Mouse (Mus musculus) lung, postnatal 0 days (tissue): ENCODE data around the gene Dnaaf1. TPM values are rescaled to one million over a fixed set of nuclear protein-coding genes. Genes with fewer than 3 reads are reported as not detected.

Experiments
- ATAC-seq: fragments of 200-750 bp; cut with Nextera tagmentation; 2 replicates; pipeline ENCODE4 v1.8.0; 2017; ENCODE audit warnings: moderate library complexity
- DNase-seq: peaks from one replicate; pipeline ENCODE4 v3.0.0-alpha.2; 2016; ENCODE audit warnings: low spot score
- H3K27ac ChIP-seq: fragments of 300-500 bp; sonication (generic); 2 replicates; pipeline ENCODE4 v1.5.1; 2014; ENCODE audit warnings: antibody characterized with exemption, mild to moderate bottlenecking, low read length, mixed read lengths
- H3K27me3 ChIP-seq: fragments of 300-500 bp; sonication (generic); replicated peaks from 2 replicates; pipeline ENCODE4 v1.6.1; 2014; ENCODE audit warnings: low read length, mixed read lengths; ENCODE audit not compliant: insufficient read depth
- H3K36me3 ChIP-seq: fragments of 300-500 bp; sonication (generic); 2 replicates; pipeline ENCODE4 v1.6.1; 2014; ENCODE audit warnings: low read length, mixed read lengths; ENCODE audit not compliant: insufficient read depth
- H3K4me1 ChIP-seq: fragments of 300-500 bp; sonication (generic); 2 replicates; pipeline ENCODE4 v1.6.1; 2014; ENCODE audit warnings: antibody characterized with exemption, low read depth, low read length, mixed read lengths; ENCODE audit not compliant: insufficient read depth
- H3K4me2 ChIP-seq: fragments of 300-500 bp; sonication (generic); replicated peaks from 2 replicates; pipeline ENCODE4 v1.6.1; 2014; ENCODE audit warnings: low read depth, mild to moderate bottlenecking, low read length, moderate library complexity, mixed read lengths
- H3K4me3 ChIP-seq: fragments of 300-500 bp; sonication (generic); 2 replicates; pipeline ENCODE4 v1.5.1; 2014; ENCODE audit warnings: low read depth, low read length
- H3K9ac ChIP-seq: fragments of 300-500 bp; sonication (generic); replicated peaks from 2 replicates; pipeline ENCODE4 v1.6.1; 2014; ENCODE audit warnings: low read depth, mild to moderate bottlenecking
- H3K9me3 ChIP-seq: fragments of 300-500 bp; sonication (generic); 2 replicates; pipeline ENCODE4 v1.6.1; 2016; ENCODE audit warnings: low read length, mixed read lengths
- CTCF ChIP-seq: IDR thresholded peaks from 2 replicates; pipeline ENCODE4 v1.5.1; 2016; ENCODE audit warnings: antibody characterized with exemption, mild to moderate bottlenecking
- EP300 ChIP-seq: IDR thresholded peaks from 2 replicates; pipeline ENCODE4 v1.6.1; 2016; ENCODE audit warnings: antibody characterized with exemption, mild to moderate bottlenecking, control low read depth
- WGBS: fragments of 180-500 bp; shearing (Covaris S2); extraction: QIAGEN DNeasy Blood & Tissue Kit; methylation state at CpG from one replicate; pipeline ENCODE4 v1.1.7; 2014; 5-methylcytosine and 5-hydroxymethylcytosine counted together
- polyA plus RNA-seq: library from polyadenylated mRNA; unstranded; fragments of >200 nt; fragmentation: Nextera tagmentation; extraction: Ambion mirVana; gene quantifications from 2 replicates; pipeline ENCODE4 v1.2.1, GENCODE M21; 2015

Dnaaf1 gene
- polyA plus RNA-seq, 1 experiment from 2014 or later = 2.9 TPM

DNA sequence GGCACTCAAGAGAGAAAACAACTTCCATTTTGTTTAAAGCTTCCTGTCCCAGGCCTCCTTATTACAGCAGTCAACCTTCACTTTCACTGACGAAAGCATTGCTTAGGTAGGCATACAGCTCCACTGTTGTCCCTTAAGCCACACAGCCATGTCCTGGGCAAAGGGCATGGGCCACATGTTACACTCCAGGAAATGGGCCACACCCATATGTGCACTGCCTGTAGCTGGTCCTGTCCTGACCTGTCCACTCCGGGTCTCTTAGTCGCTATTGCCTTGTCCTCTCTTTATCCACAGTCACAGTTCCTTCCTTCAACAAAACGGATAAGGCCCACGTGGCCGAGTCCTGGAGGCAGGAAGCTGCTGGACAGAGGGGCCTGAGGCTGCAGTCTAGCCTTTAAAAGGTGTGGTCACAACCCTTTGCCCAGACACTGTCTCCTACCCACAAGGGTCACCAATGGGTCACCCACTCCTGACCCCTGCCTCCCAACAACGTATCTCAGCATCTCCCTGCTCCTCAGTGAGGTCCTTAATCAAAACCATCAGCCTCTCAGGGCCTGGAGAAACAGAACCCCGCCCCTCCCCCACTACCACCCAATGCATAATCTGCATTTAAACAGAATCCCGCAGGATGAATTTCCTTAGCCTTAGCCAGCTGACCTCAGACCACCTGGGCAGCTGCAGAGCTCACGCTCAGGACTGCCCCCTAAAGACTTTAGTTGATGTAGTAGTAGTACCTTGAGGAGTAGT lies 52.8 kb downstream of the Dnaaf1 start:
- Histone ChIP-seq H3K27ac (no peak overlapping the region), H3K4me3 (no peak overlapping the region), H3K36me3 (no peaks in the 10 kb centered on the region), H3K9ac (no peak overlapping the region), H3K9me3 (no peaks in the 10 kb centered on the region), H3K27me3 (no peaks in the 10 kb centered on the region), H3K4me1 (no peaks in the 10 kb centered on the region), H3K4me2 (no peak overlapping the region)
- ATAC-seq (peak; percentile 69), DNase-seq (no peak)
- no peak for TF ChIP-seq EP300
- no peak for TF ChIP-seq CTCF
- 30% methylated on average over 10 of the region's 10 CpGs for WGBS

GRCm38 (mm10) chr8:119630841-119631240 lies 55.8 kb downstream of the Dnaaf1 start:
- no peak overlapping the region for H3K9ac ChIP-seq
- no peaks in the 10 kb centered on the region for H3K9me3 ChIP-seq
- H3K4me3 ChIP-seq = no peak overlapping the region
- no peaks in the 10 kb centered on the region for H3K4me1 ChIP-seq
- H3K4me2 ChIP-seq = no peak overlapping the region
- no peaks in the 10 kb centered on the region for H3K27me3 ChIP-seq
- 55% methylated on average over 3 of the region's 3 CpGs for WGBS
- no peak for DNase-seq
- no peak for ATAC-seq
- H3K27ac ChIP-seq = no peak overlapping the region
- no peak for TF ChIP-seq CTCF
- TF ChIP-seq EP300 = no peak
- H3K36me3 ChIP-seq = no peaks in the 10 kb centered on the region

DNA sequence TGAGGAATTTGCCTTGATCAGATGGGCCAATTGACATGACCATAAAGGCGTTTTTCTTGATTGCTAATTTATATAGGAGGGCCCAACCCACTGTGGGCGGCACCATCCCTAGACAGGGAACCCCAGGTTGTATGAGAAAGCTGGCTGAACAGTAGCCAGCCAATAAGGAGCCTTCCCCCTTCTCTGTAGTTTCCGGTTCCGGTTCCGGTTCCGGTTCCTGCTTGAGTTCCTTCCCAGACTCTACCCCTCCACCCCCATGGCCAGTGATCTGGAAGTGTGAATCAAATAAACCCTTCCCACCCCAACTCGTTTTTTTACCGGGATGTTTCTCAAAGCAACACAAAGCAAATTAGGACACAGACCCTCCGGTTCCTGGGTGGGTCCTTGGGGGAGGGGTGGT lies 57.2 kb downstream of the Dnaaf1 start:
- H3K4me3 ChIP-seq = no peak overlapping the region
- H3K4me1 ChIP-seq = no peaks in the 10 kb centered on the region
- no peak overlapping the region for H3K27ac ChIP-seq
- no peaks in the 10 kb centered on the region for H3K36me3 ChIP-seq
- DNase-seq (no peak), ATAC-seq (no peak)
- H3K4me2 ChIP-seq = no peak overlapping the region
- H3K9me3 ChIP-seq = no peaks in the 10 kb centered on the region
- WGBS = 83% methylated on average over 9 of the region's 9 CpGs
- H3K9ac ChIP-seq = no peak overlapping the region
- H3K27me3 ChIP-seq = no peaks in the 10 kb centered on the region
- TF ChIP-seq EP300 (no peak), CTCF (no peak)

DNA sequence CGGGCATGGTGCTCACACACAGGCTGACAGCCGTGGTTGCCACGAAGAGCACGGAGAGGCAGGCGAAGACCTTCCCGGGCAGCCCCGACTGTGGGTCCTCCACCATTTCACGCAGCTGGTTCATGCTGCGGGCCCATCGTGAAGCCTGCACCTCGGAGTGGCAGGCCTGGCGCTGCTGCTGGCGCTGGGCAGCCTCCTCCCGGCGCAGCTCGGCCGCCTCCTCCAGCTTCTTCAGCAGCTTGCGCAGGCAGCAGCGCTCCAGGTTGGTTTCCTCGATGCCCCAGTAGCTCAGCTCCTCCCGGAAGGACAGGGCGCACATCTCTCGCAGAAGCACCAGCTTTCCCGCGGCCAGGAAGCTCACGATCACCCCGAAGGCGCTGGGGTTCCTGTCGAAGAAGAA lies 57.9 kb downstream of the Dnaaf1 start:
- no peak for ATAC-seq
- Histone ChIP-seq H3K4me1 (no peaks in the 10 kb centered on the region), H3K9ac (no peak overlapping the region), H3K27ac (no peak overlapping the region), H3K4me2 (no peak overlapping the region), H3K36me3 (no peaks in the 10 kb centered on the region), H3K4me3 (no peak overlapping the region), H3K9me3 (no peaks in the 10 kb centered on the region), H3K27me3 (no peaks in the 10 kb centered on the region)
- WGBS = 50% methylated on average over 29 of the region's 29 CpGs
- TF ChIP-seq CTCF = no peak
- DNase-seq = no peak

- DNase-seq (no peak), ATAC-seq (no peak; the same call in 1 of the 2 replicates)
- H3K4me1 ChIP-seq = no peaks in the 10 kb centered on the region
- H3K27me3 ChIP-seq = no peaks in the 10 kb centered on the region
- no peak overlapping the region for H3K4me3 ChIP-seq
- 20% methylated on average over 14 of the region's 14 CpGs for WGBS
- no peak for TF ChIP-seq CTCF
- TF ChIP-seq EP300 = no peak
- H3K36me3 ChIP-seq = no peaks in the 10 kb centered on the region
- no peaks in the 10 kb centered on the region for H3K9me3 ChIP-seq
- 0 out of 2 replicates have a peak overlapping the region, but pooled peaks have one; percentile 15 for H3K4me2 ChIP-seq
- H3K9ac ChIP-seq = no peak overlapping the region
- no peak overlapping the region for H3K27ac ChIP-seq
Measured at GRCm38 (mm10) chr8:119634616-119635336, 59.7 kb downstream of the Dnaaf1 start.

GRCm38 (mm10) chr8:119635378-119635777 lies 60.3 kb downstream of the Dnaaf1 start, which contains the start of gene Kcng4:
TSS of gene Kcng4 (minus strand) at chr8:119635680.
- Histone ChIP-seq H3K4me3 (no peak within 1 kb of the TSS), H3K27ac (no peak within 1 kb of the TSS), H3K9ac (no peak within 1 kb of the TSS), H3K4me1 (no peaks in the 10 kb centered on the region), H3K27me3 (no peaks in the 10 kb centered on the region), H3K36me3 (no peaks in the 10 kb centered on the region), H3K9me3 (no peaks in the 10 kb centered on the region), H3K4me2 (0 out of 2 replicates have a peak within 1 kb of the TSS, but pooled peaks have one; percentile 15)
- ATAC-seq = no peak; the same call in 1 of the 2 replicates
- peak; percentile 9 for DNase-seq
- TF ChIP-seq EP300 (no peak), CTCF (no peak)
- WGBS = 24% methylated on average over 6 of the region's 6 CpGs
